Mouse (Mus musculus) liver, embryonic 12.5 days (tissue): ENCODE data around the gene Tgm4. TPM values are rescaled to one million over a fixed set of nuclear protein-coding genes. Genes with fewer than 3 reads are reported as not detected.

Source experiments
- ATAC-seq: fragments of 200-750 bp; cut with Nextera tagmentation; 2 replicates; pipeline ENCODE4 v1.8.0; 2017; ENCODE audit warnings: moderate number of reproducible peaks, mild to moderate bottlenecking, moderate library complexity
- H3K27ac ChIP-seq: fragments of 300-500 bp; sonication (generic); 2 replicates; pipeline ENCODE4 v1.5.1; 2016; ENCODE audit warnings: mild to moderate bottlenecking
- H3K27me3 ChIP-seq: fragments of 300-500 bp; sonication (generic); replicated peaks from 2 replicates; pipeline ENCODE4 v1.6.1; 2016; ENCODE audit warnings: mild to moderate bottlenecking, moderate library complexity
- H3K36me3 ChIP-seq: fragments of 300-500 bp; sonication (generic); 2 replicates; pipeline ENCODE4 v1.6.1; 2016; ENCODE audit warnings: mild to moderate bottlenecking, moderate library complexity
- H3K4me1 ChIP-seq: fragments of 300-500 bp; sonication (generic); 2 replicates; pipeline ENCODE4 v1.6.1; 2016
- H3K4me2 ChIP-seq: fragments of 300-500 bp; sonication (generic); 2 replicates; pipeline ENCODE4 v1.6.1; 2016; ENCODE audit warnings: mild to moderate bottlenecking, moderate library complexity
- H3K4me3 ChIP-seq: fragments of 300-500 bp; sonication (generic); 2 replicates; pipeline ENCODE4 v1.5.1; 2016; ENCODE audit warnings: mild to moderate bottlenecking, moderate library complexity
- H3K9ac ChIP-seq: fragments of 300-500 bp; sonication (generic); 2 replicates; pipeline ENCODE4 v1.6.1; 2016; ENCODE audit warnings: mild to moderate bottlenecking, moderate library complexity
- H3K9me3 ChIP-seq: fragments of 300-500 bp; sonication (generic); replicated peaks from 2 replicates; pipeline ENCODE4 v1.6.1; 2016; ENCODE audit warnings: mild to moderate bottlenecking, moderate library complexity
- WGBS: fragments of 180-500 bp; shearing (Covaris S2); methylation state at CpG from one replicate; pipeline ENCODE4 v1.1.7; 2016; ENCODE audit not compliant: insufficient replicate concordance; 5-methylcytosine and 5-hydroxymethylcytosine counted together
- polyA plus RNA-seq: library from polyadenylated mRNA; unstranded; fragments of >200 nt; fragmentation: Nextera tagmentation; extraction: Ambion mirVana; gene quantifications from 2 replicates; pipeline ENCODE4 v1.2.1, GENCODE M21; 2016

The Tgm4 gene
- polyA plus RNA-seq, 1 experiment from 2014 or later = 0.17 TPM

- Histone ChIP-seq H3K4me2 (peak within 1 kb of the TSS; percentile 90), H3K9ac (peak within 1 kb of the TSS; percentile 92), H3K9me3 (no peaks in the 10 kb centered on the region), H3K36me3 (peaks cover 37% of the 10 kb centered on the region), H3K27me3 (no peaks in the 10 kb centered on the region), H3K4me3 (peak within 1 kb of the TSS; percentile 84), H3K4me1 (peaks cover 46% of the 10 kb centered on the region), H3K27ac (peak within 1 kb of the TSS; percentile 92)
- under 1% methylated on average over 74 of the region's 79 CpGs for WGBS
- peak; percentile 93 for ATAC-seq
Measured at GRCm38 (mm10) chr9:123112805-123113521, 78.4 kb downstream of the Tgm4 start, which contains the start of the genes Zdhhc3 and Exosc7. Gene Zdhhc3, minus strand, starts transcription at chr9:123113205. Gene Exosc7, plus strand, starts transcription at chr9:123113215.

DNA sequence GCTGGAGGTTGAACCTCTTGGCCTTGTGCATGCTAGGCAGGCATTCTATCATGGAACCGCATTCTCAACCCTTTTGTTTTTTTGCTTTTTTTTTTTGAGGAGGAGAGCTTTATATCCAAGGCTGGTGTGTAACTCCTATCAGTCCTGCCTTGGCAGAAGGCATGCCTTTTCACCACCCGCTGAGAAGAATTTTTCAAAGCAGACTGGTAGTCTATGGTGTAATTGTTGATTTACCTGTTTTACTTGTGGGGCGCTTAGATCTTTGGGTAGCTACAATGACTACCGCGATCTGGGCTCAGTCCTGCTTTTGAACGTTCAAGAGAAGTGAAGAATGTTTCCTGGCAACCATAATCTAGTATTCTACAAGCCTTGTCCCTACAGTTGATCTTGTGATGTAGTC, 79.4 kb downstream of the Tgm4 start:
- ATAC-seq = no peak
- Histone ChIP-seq H3K27ac (no peak overlapping the region), H3K9ac (peak overlapping the region; percentile 92), H3K36me3 (peaks cover 37% of the 10 kb centered on the region), H3K4me1 (peaks cover 46% of the 10 kb centered on the region), H3K4me3 (peak overlapping the region; percentile 84), H3K9me3 (no peaks in the 10 kb centered on the region), H3K27me3 (no peaks in the 10 kb centered on the region), H3K4me2 (peak overlapping the region; percentile 90)
- WGBS = 50% methylated on average over 6 of the region's 6 CpGs

GRCm38 (mm10) chr9:123115566-123115965, 81.0 kb downstream of the Tgm4 start:
- H3K27ac ChIP-seq = no peak overlapping the region
- peaks cover 32% of the 10 kb centered on the region for H3K4me1 ChIP-seq
- ATAC-seq = no peak
- no peak overlapping the region for H3K4me2 ChIP-seq
- H3K36me3 ChIP-seq = peaks cover 52% of the 10 kb centered on the region
- H3K9ac ChIP-seq = no peak overlapping the region
- no peak overlapping the region for H3K4me3 ChIP-seq
- H3K27me3 ChIP-seq = no peaks in the 10 kb centered on the region
- no peaks in the 10 kb centered on the region for H3K9me3 ChIP-seq
- WGBS = 65% methylated on average over 1 of the region's 1 CpGs

Other genes starting within 250 kb of the Tgm4 start
- 2.8 and 3.0 TPM in 2 replicates for gene Tcaim, start 229.2 kb upstream of the Tgm4 start, polyA plus RNA-seq
- gene Gm35549, start 190.7 kb upstream of the Tgm4 start, polyA plus RNA-seq = 0.21 TPM in 1 of 2 replicates, not detected in the other
- 32.7 and 32.9 TPM in 2 replicates for gene Zfp445, start 168.7 kb upstream of the Tgm4 start, polyA plus RNA-seq
- gene Zkscan7, start 149.0 kb upstream of the Tgm4 start, polyA plus RNA-seq = 0.66 and 0.77 TPM in 2 replicates
- gene Zfp105, start 111.7 kb upstream of the Tgm4 start, polyA plus RNA-seq = 4.3 and 4.9 TPM in 2 replicates
- gene 1110059G10Rik, start 83.7 kb upstream of the Tgm4 start, polyA plus RNA-seq = 17.7 and 20.7 TPM in 2 replicates
- 48.7 and 51.9 TPM in 2 replicates for gene Kif15, start 83.7 kb upstream of the Tgm4 start, polyA plus RNA-seq
- gene Tmem42, start 13.4 kb upstream of the Tgm4 start, polyA plus RNA-seq = 6.8 and 7.1 TPM in 2 replicates
- 51.2 and 52.1 TPM in 2 replicates for gene Zdhhc3, start 78.5 kb downstream of the Tgm4 start, polyA plus RNA-seq
- 116 and 123 TPM in 2 replicates for gene Exosc7, start 78.5 kb downstream of the Tgm4 start, polyA plus RNA-seq
- gene Clec3b, start 116.2 kb downstream of the Tgm4 start, polyA plus RNA-seq = not detected in 2 replicates
- 0.18 and 0.25 TPM in 2 replicates for gene Cdcp1, start 181.3 kb downstream of the Tgm4 start, polyA plus RNA-seq
- gene Tmem158, start 226.0 kb downstream of the Tgm4 start, polyA plus RNA-seq = 12.6 and 12.8 TPM in 2 replicates